Mouse (Mus musculus) heart, embryonic 16.5 days (tissue): Measurements from ENCODE around the gene Ngly1. TPM values are rescaled to one million over a fixed set of nuclear protein-coding genes. Genes with fewer than 3 reads are reported as not detected.

Experiments used
- ATAC-seq: fragments of 200-750 bp; cut with Nextera tagmentation; replicated peaks from 2 replicates; pipeline ENCODE4 v1.8.0; 2017; ENCODE audit warnings: moderate number of reproducible peaks; ENCODE audit not compliant: insufficient read depth, low FRiP score; ENCODE audit errors: extremely low read depth
- H3K27ac ChIP-seq: fragments of 300-500 bp; sonication (generic); 2 replicates; pipeline ENCODE4 v1.5.1; 2014; ENCODE audit warnings: mild to moderate bottlenecking, low read length, control low read depth, moderate library complexity
- H3K27me3 ChIP-seq: fragments of 300-500 bp; sonication (generic); 2 replicates; pipeline ENCODE4 v1.6.1; 2014; ENCODE audit warnings: low read length, mixed read lengths; ENCODE audit not compliant: control insufficient read depth, insufficient read depth
- H3K36me3 ChIP-seq: fragments of 300-500 bp; sonication (generic); 2 replicates; pipeline ENCODE4 v1.6.1; 2014; ENCODE audit not compliant: control insufficient read depth, insufficient read depth
- H3K4me1 ChIP-seq: fragments of 300-500 bp; sonication (generic); 2 replicates; pipeline ENCODE4 v1.6.1; 2014; ENCODE audit warnings: low read length, mixed read lengths; ENCODE audit not compliant: control insufficient read depth, insufficient read depth
- H3K4me2 ChIP-seq: fragments of 300-500 bp; sonication (generic); 2 replicates; pipeline ENCODE4 v1.6.1; 2014; ENCODE audit warnings: low read depth, mild to moderate bottlenecking, control low read depth, low read length
- H3K4me3 ChIP-seq: fragments of 300-500 bp; sonication (generic); 2 replicates; pipeline ENCODE4 v1.5.1; 2014; ENCODE audit warnings: mild to moderate bottlenecking, control low read depth, low read length
- H3K9ac ChIP-seq: fragments of 300-500 bp; sonication (generic); 2 replicates; pipeline ENCODE4 v1.6.1; 2014; ENCODE audit warnings: low read length, control low read depth
- H3K9me3 ChIP-seq: fragments of 300-500 bp; sonication (generic); replicated peaks from 2 replicates; pipeline ENCODE4 v1.6.1; 2016; ENCODE audit warnings: low read length; ENCODE audit not compliant: control insufficient read depth
- WGBS: fragments of 180-500 bp; shearing (Covaris S2); extraction: QIAGEN DNeasy Blood & Tissue Kit; methylation state at CpG from one replicate; pipeline ENCODE4 v1.1.7; 2014; 5-methylcytosine and 5-hydroxymethylcytosine counted together
- polyA plus RNA-seq: library from polyadenylated mRNA; unstranded; fragments of >200 nt; fragmentation: Nextera tagmentation; extraction: Ambion mirVana; gene quantifications from 2 replicates; pipeline ENCODE4 v1.2.1, GENCODE M21; 2015

The Ngly1 gene
- 30.2 and 32.7 TPM in 2 replicates for polyA plus RNA-seq

- under 1% methylated on average over 61 of the region's 65 CpGs for WGBS
- peak; percentile 99 for ATAC-seq
- H3K9me3 ChIP-seq: no peaks in the 10 kb centered on the region
These were observed at the start of gene Ngly1, which contains the start of gene Oxsm for GRCm38 (mm10) chr14:16249171-16249874. Ngly1 (plus strand) TSS chr14:16249280. Oxsm (minus strand) TSS chr14:16249808.

GRCm38 (mm10) chr14:16200220-16200912, 48.7 kb upstream of the Ngly1 start:
- Histone ChIP-seq H3K36me3 (no peaks in the 10 kb centered on the region), H3K27me3 (no peaks in the 10 kb centered on the region), H3K4me2 (peak overlapping the region; percentile 35; the same call in 1 of the 2 replicates), H3K4me1 (peaks cover 10% of the 10 kb centered on the region), H3K9me3 (no peaks in the 10 kb centered on the region), H3K27ac (peak overlapping the region; percentile 37), H3K9ac (no peak overlapping the region), H3K4me3 (no peak overlapping the region)
- WGBS: 46% methylated on average over 6 of the region's 6 CpGs
- no peak for ATAC-seq

More at GRCm38 (mm10) chr14:16249171-16249874, at the start of gene Ngly1, which contains the start of gene Oxsm:
- Histone ChIP-seq H3K9ac (peak within 1 kb of the TSS; percentile 99), H3K4me2 (peak within 1 kb of the TSS; percentile 91), H3K36me3 (0 out of 2 replicates have a peak, but pooled peaks cover under 1% of the 10 kb centered on the region), H3K4me1 (peaks cover 13% of the 10 kb centered on the region), H3K27ac (peak within 1 kb of the TSS; percentile 94), H3K4me3 (peak within 1 kb of the TSS; percentile 81), H3K27me3 (no peaks in the 10 kb centered on the region)

- peaks cover 10% of the 10 kb centered on the region for H3K4me1 ChIP-seq
- H3K9ac ChIP-seq: no peak overlapping the region
- H3K27ac ChIP-seq: no peak overlapping the region; the same call in 1 of the 2 replicates
- no peak overlapping the region for H3K4me3 ChIP-seq
- H3K27me3 ChIP-seq: no peaks in the 10 kb centered on the region
- H3K36me3 ChIP-seq: no peaks in the 10 kb centered on the region
- H3K9me3 ChIP-seq: no peaks in the 10 kb centered on the region
- WGBS: 40% methylated on average over 8 of the region's 8 CpGs
- 0 out of 2 replicates have a peak, but pooled peaks have one; percentile 32 for ATAC-seq
- H3K4me2 ChIP-seq: peak overlapping the region; percentile 35; the same call in 1 of the 2 replicates
These were observed 48.0 kb upstream of the Ngly1 start for GRCm38 (mm10) chr14:16200969-16201638.

DNA sequence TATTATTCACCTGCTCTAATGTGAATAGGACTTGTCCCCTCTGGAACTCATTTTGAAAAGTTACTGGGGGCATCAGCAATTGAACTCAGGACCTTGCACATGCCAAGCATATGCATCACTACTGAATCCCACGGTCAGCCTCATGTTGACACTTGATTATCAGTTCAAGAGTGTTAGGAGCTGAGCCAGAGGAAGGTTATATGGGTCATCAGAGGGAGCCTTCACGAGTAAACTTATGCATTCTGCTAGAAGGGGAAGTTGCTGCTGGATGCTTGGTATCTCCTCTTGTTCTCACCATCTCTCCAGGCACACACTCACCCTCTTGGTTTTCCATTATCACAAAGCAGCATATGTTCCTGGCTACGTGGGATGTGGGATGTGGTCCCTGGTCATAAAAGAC, 47.4 kb upstream of the Ngly1 start:
- H3K27ac ChIP-seq: no peak overlapping the region
- no peak overlapping the region for H3K4me2 ChIP-seq
- H3K4me3 ChIP-seq: no peak overlapping the region
- H3K4me1 ChIP-seq: peaks cover 10% of the 10 kb centered on the region
- no peaks in the 10 kb centered on the region for H3K36me3 ChIP-seq
- ATAC-seq: no peak
- H3K9me3 ChIP-seq: no peaks in the 10 kb centered on the region
- no peak overlapping the region for H3K9ac ChIP-seq
- WGBS: 14% methylated on average over 3 of the region's 3 CpGs
- no peaks in the 10 kb centered on the region for H3K27me3 ChIP-seq

- H3K36me3 ChIP-seq: no peaks in the 10 kb centered on the region
- ATAC-seq: no peak
These were observed 41.4 kb upstream of the Ngly1 start for GRCm38 (mm10) chr14:16207722-16208121.

GRCm38 (mm10) chr14:16219015-16219414, 30.1 kb upstream of the Ngly1 start:
- Histone ChIP-seq H3K9ac (no peak overlapping the region), H3K4me1 (no peaks in the 10 kb centered on the region), H3K27me3 (no peaks in the 10 kb centered on the region), H3K27ac (no peak overlapping the region), H3K9me3 (no peaks in the 10 kb centered on the region), H3K4me3 (no peak overlapping the region), H3K36me3 (no peaks in the 10 kb centered on the region), H3K4me2 (no peak overlapping the region)
- no peak for ATAC-seq
- WGBS: 55% methylated on average over 2 of the region's 2 CpGs

More at GRCm38 (mm10) chr14:16207722-16208121, 41.4 kb upstream of the Ngly1 start:
- Histone ChIP-seq H3K27me3 (no peaks in the 10 kb centered on the region), H3K9ac (no peak overlapping the region), H3K4me3 (no peak overlapping the region), H3K27ac (no peak overlapping the region), H3K4me1 (no peaks in the 10 kb centered on the region), H3K9me3 (no peaks in the 10 kb centered on the region), H3K4me2 (no peak overlapping the region)

DNA sequence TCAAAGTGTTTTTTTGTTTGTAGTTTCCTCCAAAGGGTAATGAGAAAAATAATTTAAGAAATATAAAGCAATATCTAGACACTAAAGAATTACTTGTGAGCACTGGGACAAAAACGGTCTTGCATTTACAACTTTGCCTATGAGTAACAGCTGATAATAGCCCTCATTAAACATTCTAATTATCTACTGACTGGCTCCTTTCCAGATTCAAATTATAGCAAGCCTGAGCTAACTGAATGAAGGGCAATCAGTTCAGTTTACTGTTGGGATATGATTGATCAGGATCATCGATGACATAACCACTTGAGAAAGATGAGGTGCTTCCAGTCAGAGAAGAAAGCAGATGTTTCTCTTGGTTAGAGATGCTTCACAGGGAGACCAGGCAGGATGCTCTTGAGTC, 19.7 kb upstream of the Ngly1 start:
- H3K4me3 ChIP-seq: no peak overlapping the region

DNA sequence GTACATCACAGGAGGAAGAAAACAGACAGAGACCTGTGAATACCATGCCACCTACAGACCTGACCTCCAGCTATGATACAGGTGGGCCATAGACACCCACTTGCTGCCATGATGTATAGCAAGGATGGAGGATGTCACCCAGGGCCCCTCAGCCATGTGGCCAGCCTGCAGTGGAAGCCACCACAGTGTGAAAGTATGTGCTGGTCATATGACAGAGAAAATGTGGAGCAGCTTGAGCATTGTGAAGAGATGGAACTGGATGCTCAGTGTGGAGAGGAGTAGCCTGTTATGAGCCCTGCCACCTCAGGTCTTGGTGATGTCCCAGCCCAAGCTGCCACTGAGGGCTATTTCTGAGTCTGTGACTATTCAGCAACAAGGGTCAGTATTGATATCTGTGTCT, 18.5 kb upstream of the Ngly1 start:
- ATAC-seq: no peak

More for the DNA sequence above, 19.7 kb upstream of the Ngly1 start:
- 74% methylated on average over 2 of the region's 2 CpGs for WGBS
- no peaks in the 10 kb centered on the region for H3K36me3 ChIP-seq
- no peaks in the 10 kb centered on the region for H3K27me3 ChIP-seq
- H3K27ac ChIP-seq: no peak overlapping the region
- no peak for ATAC-seq
- no peaks in the 10 kb centered on the region for H3K4me1 ChIP-seq
- H3K4me2 ChIP-seq: no peak overlapping the region
- no peak overlapping the region for H3K9ac ChIP-seq
- H3K9me3 ChIP-seq: no peaks in the 10 kb centered on the region; the same call in 1 of the 2 replicates

More for the DNA sequence above, 18.5 kb upstream of the Ngly1 start:
- H3K9ac ChIP-seq: no peak overlapping the region
- no peaks in the 10 kb centered on the region for H3K36me3 ChIP-seq
- H3K9me3 ChIP-seq: no peaks in the 10 kb centered on the region; the same call in 1 of the 2 replicates
- no peak overlapping the region for H3K4me2 ChIP-seq
- no peaks in the 10 kb centered on the region for H3K4me1 ChIP-seq
- no peaks in the 10 kb centered on the region for H3K27me3 ChIP-seq
- H3K4me3 ChIP-seq: no peak overlapping the region
- H3K27ac ChIP-seq: no peak overlapping the region
